Mouse (Mus musculus): Measurements from ENCODE around the gene Baiap2.

DNA sequence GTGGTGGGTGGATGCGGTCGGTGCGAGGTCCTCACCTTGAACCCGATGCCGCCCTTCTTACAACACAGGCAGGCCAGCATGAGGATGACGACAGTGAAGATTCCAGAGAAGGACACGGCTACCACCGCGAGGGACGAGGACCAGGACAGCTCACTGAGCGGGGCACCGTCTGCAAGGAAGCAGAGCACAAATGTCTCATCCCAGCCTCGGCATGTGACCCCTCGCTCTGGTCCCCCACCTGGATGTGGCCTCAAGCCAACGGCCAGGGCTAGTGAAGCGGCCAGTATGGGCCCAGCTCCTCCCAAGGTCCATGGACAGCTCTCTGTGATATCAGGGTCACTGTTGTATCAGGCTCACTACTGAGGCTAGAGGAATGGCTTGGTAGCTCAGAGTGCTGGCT, 78.8 kb downstream of the Baiap2 start:
- TF ChIP-seq CTCF (IDR thresholded peaks at IDR 0.05; ENCODE audit: borderline replicate concordance, insufficient read depth, low read length) (no peak), POLR2A (IDR thresholded peaks at IDR 0.05; ENCODE audit: low read depth, low read length) (no peak)
